Mouse (Mus musculus) stomach, postnatal 0 days (tissue): ENCODE measurements at regions not wholly inside any gene's neighbourhood (a gene's known extent, or its start where the extent isn't known, plus 50 kb on each side); places are given as distances from the start of the nearest gene placed in this dataset.

Source experiments
- ATAC-seq: fragments of 200-750 bp; cut with Nextera tagmentation; 2 replicates; pipeline ENCODE4 v1.8.0; 2017; ENCODE audit not compliant: low FRiP score, low TSS enrichment
- DNase-seq: peaks from one replicate; pipeline ENCODE4 v3.0.0-alpha.2; 2016; ENCODE audit warnings: low spot score
- H3K27ac ChIP-seq: fragments of 300-500 bp; sonication (generic); replicated peaks from 2 replicates; pipeline ENCODE4 v1.5.1; 2014; ENCODE audit warnings: mild to moderate bottlenecking, control low read depth
- H3K27me3 ChIP-seq: fragments of 300-500 bp; sonication (generic); 2 replicates; pipeline ENCODE4 v1.6.1; 2014; ENCODE audit warnings: low read length; ENCODE audit not compliant: control insufficient read depth, insufficient read depth
- H3K36me3 ChIP-seq: fragments of 300-500 bp; sonication (generic); 2 replicates; pipeline ENCODE4 v1.6.1; 2014; ENCODE audit warnings: low read length, mixed read lengths; ENCODE audit not compliant: control insufficient read depth, insufficient read depth
- H3K4me1 ChIP-seq: fragments of 300-500 bp; sonication (generic); replicated peaks from 2 replicates; pipeline ENCODE4 v1.6.1; 2014; ENCODE audit warnings: antibody characterized with exemption; ENCODE audit not compliant: control insufficient read depth, insufficient read depth
- H3K4me2 ChIP-seq: fragments of 300-500 bp; sonication (generic); replicated peaks from 2 replicates; pipeline ENCODE4 v1.6.1; 2014; ENCODE audit warnings: low read depth, mild to moderate bottlenecking, control low read depth, moderate library complexity
- H3K4me3 ChIP-seq: fragments of 300-500 bp; sonication (generic); 2 replicates; pipeline ENCODE4 v1.5.1; 2014; ENCODE audit warnings: low read depth, low read length, control low read depth
- H3K9ac ChIP-seq: fragments of 300-500 bp; sonication (generic); 2 replicates; pipeline ENCODE4 v1.6.1; 2014; ENCODE audit warnings: mild to moderate bottlenecking, low read length, control low read depth, mixed read lengths
- H3K9me3 ChIP-seq: fragments of 300-500 bp; sonication (generic); 2 replicates; pipeline ENCODE4 v1.6.1; 2016; ENCODE audit warnings: low read length; ENCODE audit not compliant: control insufficient read depth
- CTCF ChIP-seq: IDR thresholded peaks from 2 replicates; pipeline ENCODE4 v1.5.1; 2016; ENCODE audit warnings: antibody characterized with exemption, low read depth, mild to moderate bottlenecking, moderate library complexity
- EP300 ChIP-seq: optimal IDR thresholded peaks from 2 replicates; pipeline ENCODE3; 2016; ENCODE audit warnings: antibody characterized with exemption
- WGBS: fragments of 180-500 bp; shearing (Covaris S2); extraction: QIAGEN DNeasy Blood & Tissue Kit; methylation state at CpG from one replicate; pipeline ENCODE4 v1.1.7; 2014; 5-methylcytosine and 5-hydroxymethylcytosine counted together

DNA sequence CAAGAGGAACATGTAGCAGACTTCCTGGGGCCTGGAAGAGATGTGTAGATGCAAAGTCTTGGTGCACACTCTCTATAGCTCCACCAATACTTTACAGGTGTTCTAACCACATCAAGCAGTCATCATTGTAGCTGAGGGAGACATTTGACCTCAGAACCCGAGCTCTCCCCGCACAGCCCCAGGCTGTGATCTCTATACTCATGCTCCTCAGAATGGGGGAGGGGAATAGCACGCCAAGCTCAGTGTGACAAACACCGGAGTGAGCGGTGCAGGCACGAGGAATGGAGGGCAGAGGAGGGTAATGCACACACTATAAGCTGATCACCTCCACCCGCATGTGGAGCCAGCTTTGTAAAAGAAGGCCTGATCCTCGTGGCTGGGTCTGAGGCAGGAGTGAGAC, 146.1 kb downstream of the Bmp7 start:
- 77% methylated on average over 8 of the region's 8 CpGs for WGBS
- no peak for ATAC-seq
- H3K27me3 ChIP-seq = no peaks in the 10 kb centered on the region

DNA sequence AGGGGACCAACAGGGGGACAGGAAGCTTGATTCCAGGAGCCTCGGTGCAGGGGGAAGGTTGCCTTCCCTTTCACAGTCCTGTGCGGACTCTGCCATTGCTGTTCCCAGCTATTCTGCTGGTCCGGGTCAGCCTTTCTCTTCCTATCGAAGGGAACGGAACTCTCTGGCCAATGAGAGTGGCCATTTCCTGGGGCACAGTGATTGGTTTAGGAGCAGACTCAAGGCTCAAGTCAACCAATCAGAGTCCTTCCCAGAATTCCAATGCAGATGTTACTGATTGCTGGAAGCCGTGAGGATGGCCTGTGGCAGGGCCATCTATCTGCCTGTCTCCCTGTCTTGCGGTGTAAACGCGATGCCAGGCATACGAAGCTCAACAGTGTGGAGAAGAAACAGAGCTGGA, 145.3 kb downstream of the Bmp7 start:
- WGBS = 83% methylated on average over 10 of the region's 10 CpGs
- no peaks in the 10 kb centered on the region for H3K4me1 ChIP-seq
- no peak overlapping the region for H3K9ac ChIP-seq
- ATAC-seq (no peak), DNase-seq (no peak)
- H3K4me2 ChIP-seq = no peak overlapping the region
- H3K27me3 ChIP-seq = no peaks in the 10 kb centered on the region
- no peak overlapping the region for H3K27ac ChIP-seq
- H3K36me3 ChIP-seq = no peaks in the 10 kb centered on the region
- no peak overlapping the region for H3K4me3 ChIP-seq
- no peaks in the 10 kb centered on the region for H3K9me3 ChIP-seq
- no peak for TF ChIP-seq EP300
- no peak for TF ChIP-seq CTCF

More for the DNA sequence above, 146.1 kb downstream of the Bmp7 start:
- no peak for TF ChIP-seq EP300
- TF ChIP-seq CTCF = no peak
- Histone ChIP-seq H3K9ac (no peak overlapping the region), H3K9me3 (no peaks in the 10 kb centered on the region), H3K4me3 (no peak overlapping the region), H3K36me3 (no peaks in the 10 kb centered on the region), H3K27ac (no peak overlapping the region), H3K4me2 (no peak overlapping the region), H3K4me1 (no peaks in the 10 kb centered on the region)
- DNase-seq = no peak

DNA sequence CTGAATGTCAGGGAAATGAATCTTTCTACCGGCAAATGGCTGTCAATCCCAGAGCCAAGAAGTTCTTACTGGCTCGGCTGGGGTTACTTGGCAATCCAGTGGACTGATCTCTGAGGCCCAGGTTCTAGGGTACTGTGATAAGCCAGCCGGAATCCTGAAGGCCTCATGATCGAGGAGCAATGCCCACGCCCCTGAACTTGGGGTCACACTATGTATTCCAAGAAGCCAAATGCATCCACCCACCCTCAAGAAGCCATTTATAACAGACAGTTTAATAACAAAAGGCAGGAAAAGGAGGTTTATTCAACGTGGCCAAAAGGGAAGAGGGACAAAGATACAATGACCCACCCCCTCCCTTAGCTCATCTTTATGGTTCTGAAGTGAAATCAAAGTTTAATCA, 144.0 kb downstream of the Bmp7 start:
- WGBS = 45% methylated on average over 6 of the region's 6 CpGs
- no peaks in the 10 kb centered on the region for H3K27me3 ChIP-seq
- DNase-seq (no peak), ATAC-seq (no peak)
- no peak for TF ChIP-seq CTCF
- no peak overlapping the region for H3K9ac ChIP-seq
- no peaks in the 10 kb centered on the region for H3K36me3 ChIP-seq
- no peaks in the 10 kb centered on the region for H3K9me3 ChIP-seq
- no peaks in the 10 kb centered on the region for H3K4me1 ChIP-seq
- no peak overlapping the region for H3K4me3 ChIP-seq
- no peak overlapping the region for H3K4me2 ChIP-seq
- H3K27ac ChIP-seq = no peak overlapping the region

DNA sequence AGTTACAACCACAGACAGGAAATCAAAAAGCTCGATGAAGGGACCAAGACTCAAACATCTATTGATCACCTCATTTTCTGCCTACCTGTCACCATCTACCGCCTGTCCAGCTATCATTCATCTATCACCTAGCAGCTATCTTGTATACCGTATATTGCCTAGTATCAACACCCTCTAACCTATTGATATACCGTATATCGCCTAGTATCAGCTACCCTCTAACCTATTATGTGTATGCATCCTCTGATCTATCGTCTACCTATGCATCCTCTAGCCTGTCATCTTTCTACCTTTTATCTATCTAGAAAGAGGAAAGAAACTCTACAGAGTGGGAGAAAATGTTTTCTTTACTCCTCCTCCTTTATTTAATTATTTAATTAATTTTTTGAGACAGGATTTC, 143.2 kb downstream of the Bmp7 start:
- Histone ChIP-seq H3K4me1 (no peaks in the 10 kb centered on the region), H3K4me3 (no peak overlapping the region), H3K9me3 (no peaks in the 10 kb centered on the region), H3K27ac (no peak overlapping the region), H3K4me2 (no peak overlapping the region), H3K27me3 (no peaks in the 10 kb centered on the region), H3K9ac (no peak overlapping the region), H3K36me3 (no peaks in the 10 kb centered on the region)
- 28% methylated on average over 6 of the region's 6 CpGs for WGBS
- ATAC-seq (no peak), DNase-seq (no peak)
- TF ChIP-seq CTCF = no peak
- TF ChIP-seq EP300 = no peak

DNA sequence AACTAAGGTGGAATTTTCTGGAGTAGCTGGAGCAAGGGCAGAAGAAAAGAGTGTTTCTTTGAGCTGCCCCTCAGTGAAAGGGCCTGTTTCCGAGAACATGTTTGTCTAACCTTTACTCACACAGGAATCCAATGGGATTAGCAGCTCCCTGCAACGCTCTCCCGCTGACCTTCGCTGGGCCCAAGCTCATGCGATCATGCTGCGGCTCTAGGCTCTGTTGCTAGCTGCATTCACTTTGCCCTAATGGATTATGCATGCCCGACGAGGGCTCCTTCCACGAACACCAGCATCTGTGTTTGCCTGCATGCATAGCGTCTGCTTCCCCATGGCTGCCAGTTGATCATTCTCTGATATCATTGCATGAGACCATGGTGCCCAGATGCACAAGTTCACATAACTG, 140.2 kb downstream of the Bmp7 start:
- Histone ChIP-seq H3K27ac (no peak overlapping the region), H3K4me1 (no peaks in the 10 kb centered on the region), H3K36me3 (no peaks in the 10 kb centered on the region), H3K4me2 (no peak overlapping the region), H3K9ac (no peak overlapping the region), H3K27me3 (no peaks in the 10 kb centered on the region), H3K4me3 (no peak overlapping the region), H3K9me3 (no peaks in the 10 kb centered on the region)
- DNase-seq = no peak
- TF ChIP-seq EP300 (no peak), CTCF (no peak)
- WGBS = 45% methylated on average over 10 of the region's 10 CpGs
- no peak for ATAC-seq

DNA sequence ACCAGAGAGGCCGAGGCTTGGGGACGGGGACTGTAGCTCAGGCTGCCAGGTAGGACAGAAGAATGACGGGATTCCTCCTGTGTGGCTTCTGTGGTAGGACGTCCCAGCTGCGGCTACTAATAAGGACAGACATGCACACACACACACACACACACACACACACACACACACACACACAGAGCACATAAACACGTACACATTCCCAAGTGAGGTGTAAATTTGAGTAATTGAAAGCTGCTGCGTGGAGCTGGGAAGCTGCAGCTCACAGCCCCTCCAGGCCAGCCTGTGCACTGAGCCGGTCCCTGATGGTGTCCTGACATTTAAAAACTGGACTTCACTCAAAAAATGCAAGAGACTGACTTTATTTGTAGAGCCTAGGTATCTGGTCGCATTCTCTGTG, 139.3 kb downstream of the Bmp7 start:
- DNase-seq = no peak
- no peak overlapping the region for H3K4me2 ChIP-seq
- TF ChIP-seq CTCF (no peak), EP300 (no peak)
- 69% methylated on average over 9 of the region's 9 CpGs for WGBS
- H3K9ac ChIP-seq = no peak overlapping the region
- H3K9me3 ChIP-seq = no peaks in the 10 kb centered on the region
- no peaks in the 10 kb centered on the region for H3K4me1 ChIP-seq
- no peak for ATAC-seq
- no peaks in the 10 kb centered on the region for H3K36me3 ChIP-seq
- H3K27ac ChIP-seq = no peak overlapping the region
- no peaks in the 10 kb centered on the region for H3K27me3 ChIP-seq
- H3K4me3 ChIP-seq = no peak overlapping the region

DNA sequence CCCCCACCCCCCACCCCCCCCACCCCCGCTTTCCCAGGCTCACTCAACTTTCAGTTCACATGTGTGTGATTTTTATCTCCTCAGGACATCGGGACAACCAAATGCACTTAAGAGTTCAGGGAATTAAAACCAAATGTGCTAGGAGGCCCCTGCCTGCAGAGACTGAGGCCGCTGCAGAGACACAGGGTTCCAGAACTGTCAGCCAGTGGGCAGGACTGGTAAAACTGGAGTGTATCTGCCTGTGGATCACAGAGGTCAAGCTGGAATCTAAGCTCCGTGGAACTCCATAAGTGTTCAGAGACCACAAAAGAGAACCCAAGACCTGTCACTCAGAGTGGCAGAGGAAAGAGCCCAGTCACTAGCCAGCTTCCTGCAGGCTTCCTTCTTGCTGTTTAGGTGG, 138.3 kb downstream of the Bmp7 start:
- Histone ChIP-seq H3K36me3 (no peaks in the 10 kb centered on the region), H3K9me3 (no peaks in the 10 kb centered on the region), H3K9ac (no peak overlapping the region), H3K27me3 (no peaks in the 10 kb centered on the region), H3K4me1 (no peaks in the 10 kb centered on the region), H3K4me3 (no peak overlapping the region), H3K4me2 (no peak overlapping the region), H3K27ac (no peak overlapping the region)
- ATAC-seq (no peak), DNase-seq (no peak)
- WGBS = 36% methylated on average over 3 of the region's 4 CpGs
- TF ChIP-seq EP300 (no peak), CTCF (no peak)
